Mouse (Mus musculus): ENCODE data around the gene Tbx19.

Tbx19 gene

DNA sequence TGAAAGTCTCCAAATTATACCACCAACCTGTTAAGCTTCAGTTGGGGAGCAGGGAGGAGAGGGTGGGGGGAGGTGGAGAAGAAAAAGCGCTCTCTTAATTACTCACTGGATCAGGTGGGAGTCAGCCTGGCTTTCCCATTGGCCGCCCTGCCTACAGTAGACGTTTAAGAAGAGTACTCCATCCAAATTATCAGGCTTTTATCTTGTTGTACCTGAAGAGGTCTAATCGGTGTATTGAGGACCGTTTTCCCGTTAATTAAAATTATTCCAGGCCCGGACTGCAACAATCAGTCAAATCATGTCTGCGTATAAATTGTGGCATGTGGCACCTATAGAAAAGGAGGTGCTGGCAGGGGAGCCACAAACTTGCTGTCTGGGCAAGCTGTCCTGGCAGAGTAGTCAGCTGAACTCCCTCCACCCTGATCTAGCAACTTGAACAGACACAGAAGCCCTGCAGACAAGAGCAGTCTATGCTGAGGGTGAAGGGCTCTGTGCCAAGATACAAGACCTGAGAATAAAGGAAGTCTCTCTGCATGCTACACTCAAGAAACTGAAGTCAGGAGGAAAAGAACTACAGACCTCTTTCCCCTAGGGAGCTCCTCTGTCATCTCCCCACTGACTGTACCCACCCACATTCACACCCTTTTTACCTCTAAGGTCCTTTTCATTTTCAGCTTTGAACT lies at the start of gene Tbx19:
Gene Tbx19 (minus strand): TSS at position 51 of the 683 bp plus-strand sequence.
- no peak for DNase-seq

DNA sequence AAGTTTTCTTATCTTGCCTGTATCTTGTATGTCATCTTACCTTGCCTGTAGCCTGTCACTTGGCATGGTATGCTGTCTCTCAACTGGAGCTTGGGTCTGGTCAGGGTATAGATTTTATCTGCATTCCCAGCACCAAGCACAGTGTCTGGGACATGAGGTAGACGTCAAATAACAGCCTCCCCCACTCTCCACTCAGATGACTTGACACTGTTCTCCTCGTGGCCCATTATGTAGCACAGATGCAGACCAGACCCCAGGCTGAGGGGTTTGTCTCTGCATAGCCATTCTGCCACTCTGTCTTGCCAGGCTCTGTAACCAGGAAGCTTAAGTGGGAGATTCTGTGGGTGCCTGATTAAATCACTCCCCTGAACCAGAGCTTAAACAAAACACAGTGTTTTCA lies 45.0 kb upstream of the Tbx19 start:
- no peak for DNase-seq

DNA sequence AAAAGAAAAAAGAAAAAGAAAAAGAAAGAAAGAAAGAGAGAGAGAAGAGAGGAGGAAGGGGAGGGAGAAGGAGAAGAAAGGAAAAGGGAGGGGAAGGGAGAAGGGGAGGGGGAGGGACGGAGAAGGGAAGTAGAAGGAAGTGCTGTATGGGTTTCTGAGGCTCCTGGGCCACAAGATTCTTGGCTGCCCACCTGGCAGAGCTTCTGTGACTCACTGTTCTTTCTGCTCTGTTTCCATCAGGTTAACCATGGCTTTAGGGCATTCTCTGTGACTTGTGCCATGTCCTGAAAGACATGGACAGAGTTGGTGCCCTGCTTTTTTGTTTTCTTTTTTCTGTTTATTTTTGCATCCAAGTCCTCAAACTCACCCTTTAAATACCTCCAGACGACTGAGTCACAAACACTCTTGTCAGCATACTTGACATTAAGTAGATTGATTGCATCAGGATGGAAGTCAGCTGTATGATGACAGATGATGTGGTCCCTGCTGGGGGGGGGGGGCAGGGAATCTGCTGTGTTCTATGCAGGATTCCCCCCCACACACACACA lies 43.0 kb upstream of the Tbx19 start:
- no peak for DNase-seq

DNA sequence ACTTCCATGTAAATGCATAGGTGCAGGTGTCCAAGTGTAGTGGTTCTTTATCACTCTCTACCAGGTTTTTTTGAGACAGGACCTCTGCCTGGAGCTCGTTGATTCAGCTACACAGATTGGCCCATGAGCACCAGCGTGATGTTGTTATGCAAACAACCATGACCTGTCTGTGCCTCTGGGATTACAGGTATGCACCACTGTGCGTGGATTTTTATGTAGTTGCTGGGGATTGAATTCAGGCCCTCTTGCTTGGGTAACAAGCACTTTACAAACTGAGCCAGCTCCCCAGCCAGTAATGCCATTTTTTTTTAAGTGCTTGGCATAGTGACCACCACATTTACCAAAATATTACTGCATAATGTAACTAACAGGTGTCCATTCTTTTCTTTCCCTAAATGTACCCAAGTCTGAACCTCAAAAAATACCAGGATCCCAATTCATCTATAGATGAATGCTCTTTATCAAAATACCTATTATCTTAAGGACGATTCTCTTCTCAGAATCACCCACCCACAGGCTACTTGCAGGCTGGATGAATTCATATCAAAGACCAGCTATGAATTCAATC lies 41.0 kb upstream of the Tbx19 start:
- DNase-seq, result no peak

DNA sequence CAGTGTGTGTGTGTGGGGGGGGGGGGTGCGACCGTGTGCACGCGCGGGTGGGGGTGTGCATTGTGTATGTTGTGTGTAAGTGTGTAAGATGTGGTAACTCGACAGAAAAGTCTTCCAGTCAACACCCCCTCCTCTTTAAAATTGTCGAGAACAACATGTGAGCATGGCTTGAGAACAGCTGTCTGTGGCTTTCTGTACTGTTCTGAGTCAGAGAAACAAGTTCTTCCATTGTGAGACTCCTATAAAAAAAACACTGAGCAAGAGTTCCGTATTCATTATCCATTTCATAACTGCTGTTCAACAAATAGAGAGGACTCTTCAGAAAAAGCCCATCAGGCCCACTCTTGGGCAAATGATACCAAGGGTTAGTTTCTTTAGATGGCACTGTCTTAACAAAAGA lies 40.2 kb upstream of the Tbx19 start:
- DNase-seq, result no peak

DNA sequence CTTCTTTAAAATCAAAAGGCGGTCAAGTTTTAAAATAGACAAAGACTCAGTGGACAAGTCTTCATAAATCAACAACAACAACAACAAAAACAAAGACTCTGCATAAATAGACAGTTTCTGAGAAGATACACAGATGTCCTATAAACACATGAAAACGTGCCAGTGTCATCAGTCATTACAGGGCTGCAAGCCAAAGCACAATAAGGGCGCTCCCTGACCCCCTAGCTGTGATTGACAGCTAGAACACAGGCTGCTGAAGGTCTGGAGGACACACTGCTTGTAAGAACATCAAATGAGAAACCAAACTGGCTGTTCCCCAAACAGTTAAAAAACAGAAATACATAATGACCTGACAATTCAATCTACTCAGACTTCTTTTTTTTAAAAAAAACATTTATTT lies 39.1 kb upstream of the Tbx19 start:
- DNase-seq, result no peak

DNA sequence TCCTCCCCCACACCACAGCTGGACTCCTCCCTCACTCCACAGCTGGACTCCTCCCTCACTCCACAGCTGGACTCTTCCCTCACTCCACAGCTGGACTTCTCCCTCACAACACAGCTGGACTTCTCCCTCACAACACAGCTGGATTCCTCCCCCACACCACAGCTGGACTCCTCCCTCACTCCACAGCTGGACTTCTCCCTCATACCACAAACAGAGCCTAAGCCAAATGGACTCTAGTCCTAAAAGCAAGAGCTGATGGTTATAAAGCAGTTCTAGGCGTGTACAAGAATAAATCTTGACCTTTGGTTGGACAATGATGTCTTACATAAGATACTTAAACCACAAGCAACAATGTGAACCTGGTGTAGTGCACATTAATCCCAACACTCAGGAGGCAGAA lies 38.4 kb upstream of the Tbx19 start:
- no peak for DNase-seq

DNA sequence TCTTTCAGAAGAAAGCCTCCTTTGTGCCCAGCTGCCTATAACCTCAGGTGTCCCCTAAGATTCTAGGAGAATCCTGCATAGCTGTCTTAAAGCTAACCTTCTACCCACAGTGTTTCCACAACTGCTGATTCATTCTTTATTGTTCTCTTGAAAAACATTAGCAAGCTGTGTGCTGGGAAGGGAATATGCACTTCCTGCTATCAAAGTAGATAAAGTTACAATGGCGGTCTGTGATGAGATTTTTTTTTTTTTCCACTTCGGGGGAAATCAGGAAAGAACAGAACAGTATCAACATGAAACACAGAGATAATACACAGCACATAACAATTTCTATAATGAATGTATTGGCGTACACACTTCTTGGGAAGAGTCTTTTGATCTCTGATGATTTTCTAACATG lies 37.3 kb upstream of the Tbx19 start:
- DNase-seq, result no peak

DNA sequence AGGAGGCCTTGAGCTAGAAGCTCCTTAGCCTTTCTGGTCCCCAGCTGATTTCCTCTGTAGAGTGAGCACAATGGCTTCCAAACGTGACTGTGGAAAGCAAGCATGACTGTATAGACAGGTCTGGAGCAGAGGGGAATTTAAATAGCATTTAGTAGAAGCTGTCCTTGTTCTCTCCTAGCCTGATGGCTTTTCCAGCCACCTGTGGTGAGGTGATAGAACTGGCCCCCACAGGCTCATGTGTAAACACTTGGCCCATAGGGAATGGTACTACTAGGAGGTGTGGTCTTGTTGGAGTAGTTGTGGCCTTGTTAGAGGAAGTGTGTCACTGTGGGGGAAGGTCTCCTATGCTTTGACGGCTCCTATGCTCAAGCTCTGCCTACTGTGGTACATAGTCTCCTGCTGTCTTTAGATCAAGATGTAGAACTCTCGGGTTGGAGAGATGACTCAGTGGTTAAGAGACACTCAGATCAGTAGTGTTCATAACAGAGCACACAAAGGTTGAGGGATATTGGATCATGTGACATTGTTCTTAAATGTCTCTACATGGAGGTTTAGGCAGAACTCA lies 34.9 kb upstream of the Tbx19 start:
- no peak for DNase-seq

DNA sequence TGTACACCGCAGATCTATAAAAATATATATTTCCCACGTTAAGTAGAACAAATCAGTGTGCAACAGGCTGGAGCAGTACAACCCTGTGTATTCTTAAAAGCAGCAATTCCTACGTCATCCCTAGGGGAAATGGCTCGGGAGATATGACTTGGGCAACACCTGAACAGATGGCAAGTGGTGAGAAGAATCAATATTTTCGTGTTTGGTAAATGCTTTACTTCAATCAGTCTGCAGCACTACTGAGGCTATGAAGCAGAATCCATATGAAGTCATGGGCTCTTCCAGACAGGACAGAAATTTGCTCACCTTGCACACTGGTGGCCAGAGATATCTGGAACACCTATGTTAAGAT lies 34.1 kb upstream of the Tbx19 start:
- DNase-seq, result no peak

DNA sequence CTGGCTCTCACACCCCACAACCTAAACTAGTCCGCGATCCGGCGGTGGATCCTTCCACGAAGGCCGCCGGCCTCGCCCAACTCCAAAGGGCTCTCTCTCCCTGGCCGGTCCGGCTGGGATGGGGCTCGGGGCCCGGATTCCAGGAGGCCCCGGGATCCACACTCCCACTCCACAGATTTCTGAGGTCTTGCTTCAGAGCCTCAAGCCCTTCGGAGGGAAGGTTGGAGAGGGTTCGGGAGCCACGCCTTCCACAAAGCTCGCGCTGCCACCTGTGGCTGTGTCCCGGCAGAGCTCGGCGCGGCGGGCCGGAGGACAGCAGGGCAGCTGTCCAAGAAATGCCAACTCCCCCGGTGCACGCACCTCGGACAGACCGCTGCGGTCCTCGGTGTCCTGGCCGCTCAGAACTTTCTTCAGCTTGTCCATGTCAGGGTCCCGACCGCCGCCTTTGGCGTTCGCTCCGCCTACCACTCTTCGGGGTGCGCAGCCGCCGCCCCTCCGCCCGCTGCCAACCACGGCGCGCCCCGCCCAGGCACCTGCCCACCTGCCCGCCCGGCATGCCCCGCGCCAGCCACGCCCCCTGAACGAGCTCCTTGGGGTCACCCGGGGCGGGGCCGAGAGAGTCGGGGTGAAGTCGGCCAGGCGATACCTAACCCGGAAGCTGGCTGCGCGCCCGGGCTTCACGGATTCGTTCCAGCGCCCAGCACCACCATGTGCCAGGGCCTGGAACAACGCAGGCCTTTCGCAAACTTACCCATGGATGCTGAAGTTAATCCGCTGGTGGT lies 33.5 kb upstream of the Tbx19 start, which contains the start of gene Sft2d2:
Gene Sft2d2 (minus strand): TSS at position 559 of the 782 bp plus-strand sequence.
- DNase-seq, result peak; percentile 57

DNA sequence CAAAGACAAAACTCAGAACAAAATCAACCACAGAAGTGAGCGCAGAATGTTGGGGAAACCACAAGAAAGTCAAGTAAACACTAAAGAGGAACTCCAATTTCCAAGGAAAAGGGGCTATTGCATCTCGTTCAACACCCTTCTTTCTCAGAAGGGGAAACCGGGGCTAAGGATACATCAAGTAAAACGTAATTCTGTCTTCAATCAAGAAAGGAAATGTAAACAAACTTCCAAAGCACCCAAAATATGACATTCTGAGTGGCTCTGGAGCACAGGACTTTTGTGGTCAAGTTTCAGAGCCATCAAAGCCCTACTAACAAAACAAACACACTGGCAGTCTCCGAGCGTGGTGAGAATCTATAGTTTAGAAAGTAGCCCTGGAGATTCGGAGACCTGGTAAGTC lies 32.9 kb upstream of the Tbx19 start:
- DNase-seq, result no peak

DNA sequence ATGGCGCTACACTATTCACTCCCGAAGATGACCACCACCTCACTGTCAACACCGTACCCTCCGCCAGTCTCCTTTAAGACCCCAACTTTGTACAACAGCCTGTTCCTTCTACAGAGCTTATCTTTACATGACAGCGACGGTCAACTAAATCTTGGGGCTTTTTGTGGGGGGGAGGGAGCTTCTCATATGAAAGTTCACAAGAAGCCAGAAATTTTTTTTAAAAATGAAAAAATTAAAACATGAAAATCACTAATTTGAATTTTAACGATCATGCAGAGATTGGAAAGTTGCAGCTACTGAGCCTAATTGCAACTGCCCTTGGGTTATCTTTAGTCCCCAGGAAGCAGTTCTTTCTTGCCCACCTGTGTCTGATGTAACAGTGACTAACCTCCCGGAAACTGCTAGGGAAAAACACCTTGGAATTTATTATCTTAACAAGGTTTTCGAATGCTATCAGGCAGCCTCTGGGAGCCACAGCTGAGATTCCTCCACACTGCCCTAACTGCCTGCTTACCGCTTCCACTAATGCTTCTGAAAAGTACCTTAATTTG lies 32.2 kb upstream of the Tbx19 start:
- DNase-seq, result no peak

DNA sequence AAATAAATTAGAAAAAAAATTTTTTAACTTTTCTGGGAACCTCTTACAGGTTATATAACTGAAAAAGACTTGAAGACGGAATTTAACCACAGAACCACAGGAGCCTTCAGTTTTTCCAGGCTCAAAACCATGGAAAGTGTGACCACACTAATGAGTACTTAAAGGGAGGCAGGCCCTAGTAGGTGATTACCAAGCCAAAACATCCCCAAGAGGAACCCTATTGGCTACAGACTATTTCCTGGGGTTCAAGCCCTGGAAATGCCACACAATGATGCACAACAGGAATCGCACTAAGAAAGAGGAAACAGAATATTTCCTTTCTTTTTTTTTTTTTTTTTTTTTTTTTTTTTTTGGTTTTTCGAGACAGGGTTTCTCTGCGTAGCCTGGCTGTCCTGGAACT lies 31.5 kb upstream of the Tbx19 start:
- no peak for DNase-seq

DNA sequence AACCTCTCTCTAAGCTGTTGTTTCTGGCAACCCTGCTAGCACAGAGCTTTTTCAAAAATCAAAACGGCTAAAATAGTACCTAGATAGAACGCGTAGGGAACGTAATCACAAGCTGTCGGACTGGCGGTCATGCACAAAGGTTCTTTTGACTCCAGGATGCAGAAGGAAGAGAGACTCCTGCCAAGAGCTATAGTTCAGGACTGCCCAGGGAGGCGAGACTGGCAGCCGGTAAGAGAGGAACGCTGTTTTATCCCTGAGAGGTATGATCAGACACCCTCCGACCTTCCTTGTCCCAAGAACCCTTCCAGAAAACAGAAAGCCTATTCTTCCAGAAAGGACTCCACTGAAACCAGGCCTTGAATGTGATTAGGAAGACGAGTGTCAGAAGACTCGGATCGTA lies 31.0 kb upstream of the Tbx19 start:
- no peak for DNase-seq

DNA sequence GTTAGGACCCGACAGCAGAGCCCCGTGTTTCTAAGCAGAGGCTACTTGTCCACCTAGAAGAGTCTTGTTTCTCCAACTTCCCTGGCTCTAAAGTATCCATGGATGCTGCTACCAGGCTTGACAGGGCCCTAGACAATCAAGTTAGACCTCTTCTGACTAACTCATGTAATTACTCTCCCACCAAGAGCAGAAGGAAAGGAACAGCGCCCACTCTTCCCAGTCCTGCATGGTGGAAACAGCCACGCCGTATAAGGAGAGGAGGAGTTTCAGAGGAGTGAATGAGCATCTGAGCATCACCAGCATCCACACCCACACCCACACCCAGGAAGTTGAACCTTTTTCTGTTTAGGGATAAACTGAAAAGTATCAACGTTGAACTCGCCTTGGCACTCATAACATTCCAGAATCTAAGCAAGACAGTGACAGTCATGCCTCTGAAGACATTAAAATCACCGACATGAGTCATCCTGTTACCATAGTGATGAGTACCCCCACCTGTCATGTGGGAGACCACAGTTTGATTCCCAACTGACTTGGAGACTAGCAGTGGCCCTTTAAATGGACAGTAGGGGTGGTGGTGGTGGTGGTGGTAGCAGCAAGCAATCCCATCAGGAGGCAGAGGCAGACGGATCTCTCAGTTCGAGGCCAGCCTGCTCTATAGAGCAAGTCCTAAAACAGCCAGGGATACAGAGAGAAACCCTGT lies 30.1 kb upstream of the Tbx19 start:
- no peak for DNase-seq

DNA sequence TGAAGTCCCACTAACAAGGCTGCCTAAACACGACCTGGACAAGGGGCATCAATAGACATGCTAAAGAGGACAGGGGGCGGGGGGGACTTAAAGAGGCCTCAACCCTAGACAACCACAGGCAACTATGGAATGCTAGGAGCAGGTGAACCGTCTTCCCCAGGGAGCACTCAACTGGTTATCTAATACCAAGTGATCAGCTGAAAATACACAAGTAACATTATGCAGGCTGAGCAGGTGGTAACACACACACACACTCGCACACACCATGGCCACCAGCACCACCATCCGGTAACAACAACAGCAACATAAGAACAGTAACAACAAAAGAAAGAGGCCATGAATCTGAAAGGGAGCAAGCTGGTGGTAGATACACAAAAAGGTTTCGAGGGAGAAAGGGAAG lies 29.5 kb upstream of the Tbx19 start:
- DNase-seq, result no peak

DNA sequence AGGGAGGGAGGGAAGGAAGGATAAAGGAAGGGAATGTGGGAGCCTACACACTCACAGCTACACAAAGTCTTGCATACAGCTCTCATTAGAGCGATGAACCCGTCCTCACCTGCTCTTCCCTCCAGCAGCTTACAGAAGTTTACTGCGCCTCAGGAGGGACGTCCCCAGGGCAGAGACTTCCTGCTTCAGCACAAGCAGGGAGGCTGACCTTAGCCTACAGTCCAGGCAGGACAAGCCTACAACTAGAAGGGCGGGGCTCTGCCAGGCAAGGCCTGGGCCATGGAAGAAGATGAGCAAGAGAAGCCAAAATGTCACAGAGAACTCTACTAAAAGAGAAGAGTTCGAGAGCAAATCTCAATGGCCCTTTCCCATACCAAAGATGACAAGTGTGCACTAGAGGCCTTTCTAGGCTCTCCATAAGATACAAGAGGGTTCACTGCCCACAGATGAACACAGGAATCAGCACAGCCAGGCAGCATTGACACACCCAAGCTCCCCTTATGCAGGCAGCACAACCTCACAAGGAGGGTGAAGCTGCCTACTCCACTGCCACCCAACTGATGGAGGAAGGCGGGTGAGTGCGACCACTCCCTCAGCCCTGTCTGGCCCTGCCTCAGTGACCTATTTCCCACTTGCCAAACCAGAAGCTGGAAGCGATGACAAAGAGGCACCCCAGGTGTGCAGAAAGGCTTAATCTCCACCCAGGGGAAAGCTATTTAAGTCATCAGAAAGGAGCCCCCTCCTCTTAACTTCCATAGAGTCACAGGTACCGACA lies 28.4 kb upstream of the Tbx19 start:
- no peak for DNase-seq

DNA sequence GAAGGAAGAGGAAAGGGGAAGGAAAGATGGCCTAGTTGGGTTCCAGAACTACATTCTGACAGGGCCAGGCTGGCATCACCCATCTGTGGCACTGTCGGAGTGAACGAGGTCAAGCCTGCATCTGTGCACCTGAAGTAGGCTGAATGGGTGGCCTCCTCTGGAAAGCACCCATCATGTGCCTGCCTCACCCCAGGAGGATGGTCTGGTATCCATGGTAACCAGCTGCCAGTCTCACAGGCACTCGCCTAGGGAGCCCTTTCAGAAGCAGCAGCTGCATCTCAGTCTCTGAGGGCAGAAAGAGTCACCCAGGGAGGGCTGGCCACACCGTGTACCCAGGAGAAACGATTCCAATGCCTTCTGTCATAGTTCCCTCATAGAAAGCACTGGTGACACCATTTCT lies 26.8 kb upstream of the Tbx19 start:
- DNase-seq, result no peak

DNA sequence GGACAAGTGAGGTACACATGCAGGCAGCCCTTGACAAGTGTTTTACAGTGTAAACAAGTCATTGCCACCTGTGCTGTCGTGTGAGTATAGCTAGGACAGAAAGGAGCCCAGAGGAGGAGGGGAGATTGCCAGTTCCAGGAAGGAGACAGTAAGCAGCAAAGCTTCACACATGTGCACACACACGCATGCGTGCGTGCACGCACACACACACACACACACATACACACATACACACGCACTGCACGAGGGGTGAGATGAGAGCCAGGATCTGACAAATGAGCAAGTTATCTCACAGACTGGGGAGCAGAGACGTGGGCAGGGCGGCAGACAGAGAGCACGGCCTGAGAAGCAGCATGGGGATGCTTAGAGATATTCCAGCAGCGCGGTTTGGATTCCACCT lies 25.9 kb upstream of the Tbx19 start:
- DNase-seq, result no peak

DNA sequence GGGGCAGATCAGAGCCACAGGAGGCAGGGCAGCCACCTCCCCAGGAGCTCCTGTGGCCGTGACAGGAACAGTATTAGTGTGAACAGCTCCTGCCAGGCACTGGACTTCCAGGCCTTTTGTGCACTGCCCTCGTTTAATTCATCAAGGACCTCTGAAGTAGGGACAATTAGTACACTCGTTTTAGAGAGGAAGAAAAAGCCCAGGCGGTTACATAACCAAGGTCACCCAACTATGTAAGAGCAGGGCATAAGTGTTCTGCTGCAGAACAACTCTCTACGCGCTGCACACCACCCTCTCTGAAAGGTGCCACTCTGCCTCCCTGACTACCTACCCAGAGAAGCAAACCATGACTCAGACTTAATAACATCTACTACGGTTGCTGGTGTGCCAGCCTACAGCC lies 24.5 kb upstream of the Tbx19 start:
- no peak for DNase-seq

DNA sequence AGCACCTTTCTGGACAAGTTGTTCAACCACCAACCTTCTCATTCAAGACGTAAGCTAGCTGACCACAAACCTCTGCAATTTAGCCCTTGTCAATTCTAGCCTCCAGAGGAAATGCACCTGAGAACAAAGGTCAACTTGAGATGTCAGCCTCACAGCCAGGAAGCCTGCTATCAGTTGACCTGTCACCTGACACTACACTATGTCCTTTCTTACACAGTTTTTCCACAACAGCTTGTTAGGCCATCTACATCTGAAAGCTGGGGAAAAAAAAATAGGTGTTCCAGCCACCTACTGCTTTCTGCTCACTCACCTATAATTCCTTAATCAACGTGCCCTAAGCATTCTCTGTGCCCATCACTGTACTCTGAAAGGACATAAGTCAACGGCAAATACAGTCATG lies 23.6 kb upstream of the Tbx19 start:
- DNase-seq, result no peak

All from cerebellum, adult 8-10 months (tissue).